Mouse (Mus musculus): ENCODE data around the gene Etfb.

GRCm38 (mm10) chr7:43423991-43424625 lies 19.8 kb upstream of the Etfb start:
- TF ChIP-seq CTCF (IDR thresholded peaks at IDR 0.05; ENCODE audit: insufficient read depth, low read length) (no peak), POLR2A (IDR thresholded peaks at IDR 0.05; ENCODE audit: borderline replicate concordance, extremely low read depth, low read depth, low read length) (no peak)
